Mouse (Mus musculus): ENCODE data around the gene Znrf2.

GRCm38 (mm10) chr6:54932526-54932925, 115.8 kb downstream of the Znrf2 start:
- TF ChIP-seq CTCF (IDR thresholded peaks at IDR 0.05 in 2 of 3, conservative IDR thresholded peaks at IDR 0.05 in 1 of 3; ENCODE audit: control insufficient read depth in 1 of 3, insufficient read depth in 1 of 3, low read depth in 2 of 3, low read length in 3 of 3, poor library complexity in 1 of 3, severe bottlenecking in 1 of 3) (no peak), MXI1 (IDR thresholded peaks at IDR 0.05; ENCODE audit: low read depth, low read length) (no peak), ELF1 (IDR thresholded peaks at IDR 0.05; ENCODE audit: low read depth, low read length) (no peak), NELFE (IDR thresholded peaks at IDR 0.05; ENCODE audit: low read depth, low read length) (no peak), POLR2A (IDR thresholded peaks at IDR 0.05; ENCODE audit: control insufficient read depth in 1 of 2, insufficient read depth in 1 of 2, low read depth in 1 of 2, low read length in 2 of 2, poor library complexity in 1 of 2) (no peak), TCF12 (IDR thresholded peaks at IDR 0.05; ENCODE audit: low read depth, low read length) (no peak), EP300 (IDR thresholded peaks at IDR 0.05; ENCODE audit: low read depth in 1 of 2, low read length in 2 of 2) (no peak), POLR2AphosphoS5 (IDR thresholded peaks at IDR 0.05; ENCODE audit: borderline replicate concordance, low read depth, low read length) (no peak), E2F4 (IDR thresholded peaks at IDR 0.05; ENCODE audit: borderline replicate concordance, low read depth, low read length) (no peak), ZNF384 (IDR thresholded peaks at IDR 0.05; ENCODE audit: low read depth, low read length) (no peak), HCFC1 (IDR thresholded peaks at IDR 0.05; ENCODE audit: low read depth, low read length) (no peak), ETS1 (IDR thresholded peaks at IDR 0.05; ENCODE audit: low read depth, low read length) (no peak)
